In genomic region chr4:117352957-117353356, GRCm38 (mm10) we compare ENCODE assay signal across 15 mouse cellular contexts.
"Had no signal": no experiment of that assay in that cellular context is flagged by ENCODE, and none has a peak within 500 bp of the region (broad histone marks: within the 10 kb centered on the region; RNA-seq: fewer than 3 reads in every experiment).

No protein-coding gene starts in this region.

- DNase-seq: kidney, adult 2 months; kidney, postnatal 25 days; layer of hippocampus, postnatal 36 days; left cerebral cortex, postnatal 4 days; liver, embryonic 13.5 days; lung, adult 2 months; lung, postnatal 14 days; lung, postnatal 4 days; midbrain, embryonic 14.5 days; right cerebral cortex, postnatal 14 days; right cerebral cortex, postnatal 4 days; thymus, postnatal 25 days had no signal

- H3K9me3 ChIP-seq: liver, embryonic 13.5 days had no signal

- H3K36me3 ChIP-seq: liver, embryonic 13.5 days had no signal

- H3K27me3 ChIP-seq: liver, embryonic 13.5 days had no signal

- H3K27ac ChIP-seq: left cerebral cortex, adult 2 months; liver, embryonic 13.5 days; stomach, postnatal 0 days had no signal

- H3K4me2 ChIP-seq: liver, embryonic 13.5 days; midbrain, embryonic 11.5 days had no signal

- H3K4me3 ChIP-seq: left cerebral cortex, adult 2 months; liver, embryonic 13.5 days had no signal

- H3K9ac ChIP-seq: liver, embryonic 13.5 days had no signal
